Mouse (Mus musculus): ENCODE measurements at regions not wholly inside any gene's neighbourhood (a gene's known extent, or its start where the extent isn't known, plus 50 kb on each side); places are given as distances from the start of the nearest gene placed in this dataset.

- no peak for TF ChIP-seq MAX (IDR thresholded peaks at IDR 0.05; ENCODE audit: low read length)
- no peak for TF ChIP-seq POLR2A (IDR thresholded peaks at IDR 0.05; ENCODE audit: control insufficient read depth in 1 of 2, insufficient read depth in 1 of 2, low read depth in 1 of 2, low read length in 2 of 2, poor library complexity in 1 of 2)
- no peak for TF ChIP-seq CTCF (IDR thresholded peaks at IDR 0.05 in 2 of 3, conservative IDR thresholded peaks at IDR 0.05 in 1 of 3; ENCODE audit: control insufficient read depth in 1 of 3, insufficient read depth in 1 of 3, low read depth in 2 of 3, low read length in 3 of 3, poor library complexity in 1 of 3, severe bottlenecking in 1 of 3)
- TF ChIP-seq E2F4 (IDR thresholded peaks at IDR 0.05; ENCODE audit: borderline replicate concordance, low read depth, low read length), result no peak
- TF ChIP-seq SMC3 (IDR thresholded peaks at IDR 0.05; ENCODE audit: low read depth, low read length), result no peak
- no peak for TF ChIP-seq MEF2A (IDR thresholded peaks at IDR 0.05; ENCODE audit: extremely low read depth, insufficient replicate concordance, low read depth, low read length, poor library complexity, severe bottlenecking)
- TF ChIP-seq ZNF384 (IDR thresholded peaks at IDR 0.05; ENCODE audit: low read depth, low read length), result no peak
- TF ChIP-seq GATA1 (IDR thresholded peaks at IDR 0.05; ENCODE audit: low read depth, low read length), result no peak
- no peak for TF ChIP-seq ETS1 (IDR thresholded peaks at IDR 0.05; ENCODE audit: low read depth, low read length)
- TF ChIP-seq ZC3H11A (IDR thresholded peaks at IDR 0.05; ENCODE audit: low read depth, low read length), result no peak
Measured at GRCm38 (mm10) chr14:23185359-23185758, 828.9 kb downstream of the Kcnma1 start.

Measured in MEL (cell line).